Mouse (Mus musculus): ENCODE results near the gene Rsrc1. TPM values are rescaled to one million over a fixed set of nuclear protein-coding genes. Genes with fewer than 3 reads are reported as not detected.

Gene Rsrc1
- total RNA-seq (2023), result 27.5 TPM

GRCm38 (mm10) chr3:66981101-66981661 is at the start of gene Rsrc1:
TSS of gene Rsrc1 (plus strand) at chr3:66981390.

GRCm38 (mm10) chr3:66981706-66982105 is 516 bp downstream of the Rsrc1 start, which contains the start of gene Shox2:
TSS of gene Shox2 (minus strand) at chr3:66981771.

GRCm38 (mm10) chr3:67373872-67374271 is 392.7 kb downstream of the Rsrc1 start, which contains the start of gene Mlf1:
TSS of gene Mlf1 (plus strand) at chr3:67374097.

GRCm38 (mm10) chr3:67375063-67375462 is 393.9 kb downstream of the Rsrc1 start, which contains the start of gene Gm17402:
TSS of gene Gm17402 (minus strand) at chr3:67375163.

Other genes with a start within 250 kb of the Rsrc1 start
- gene Shox2, start 381 bp downstream of the Rsrc1 start, total RNA-seq (2023), result not detected

Measured in CD4-positive naive resting alpha-beta T cell, adult 76 days (primary cell).